Mouse (Mus musculus) thymus, adult 18-20 months (tissue): ENCODE results near the gene Slc35f3.
"Not testable (repeated sequence)": the region's sequence is repeated elsewhere in the genome, so short reads cannot be mapped to it uniquely, and the experiment has no call there.

ENCODE experiments used
- DNase-seq, 2 experiments: peaks; one replicate each; pipeline ENCODE4 v3.0.0; 2022; ENCODE audit warnings: mixed read lengths in 2 of 2

Slc35f3 gene

GRCm38 (mm10) chr8:126338864-126339263 lies 40.5 kb downstream of the Slc35f3 start:
- DNase-seq, result no peak

- no peak for DNase-seq
Observed at GRCm38 (mm10) chr8:126339357-126339756, 41.0 kb downstream of the Slc35f3 start.

DNA sequence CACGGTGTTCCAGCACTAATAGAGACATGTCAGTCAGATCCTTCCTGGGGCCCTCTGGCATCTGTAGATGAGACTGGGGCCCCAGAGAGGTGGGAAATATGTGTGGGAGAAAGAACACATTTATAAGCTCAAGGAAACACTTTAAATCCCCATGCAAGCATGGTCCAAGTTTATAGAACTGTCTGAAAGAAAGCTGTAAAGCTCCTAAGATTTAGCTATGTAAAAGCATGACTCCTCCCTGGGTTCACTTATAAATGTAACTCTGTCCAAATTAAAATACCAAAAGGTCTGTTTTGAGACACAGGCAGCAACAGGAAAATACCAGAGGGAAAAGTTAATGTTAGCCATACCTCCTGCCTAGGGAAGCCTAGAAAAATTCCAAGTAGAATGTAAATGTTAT lies 42.8 kb downstream of the Slc35f3 start:
- DNase-seq, result no peak

GRCm38 (mm10) chr8:126343427-126343826 lies 45.1 kb downstream of the Slc35f3 start:
- DNase-seq, result no peak

GRCm38 (mm10) chr8:126345100-126345499 lies 46.7 kb downstream of the Slc35f3 start:
- no peak for DNase-seq

DNA sequence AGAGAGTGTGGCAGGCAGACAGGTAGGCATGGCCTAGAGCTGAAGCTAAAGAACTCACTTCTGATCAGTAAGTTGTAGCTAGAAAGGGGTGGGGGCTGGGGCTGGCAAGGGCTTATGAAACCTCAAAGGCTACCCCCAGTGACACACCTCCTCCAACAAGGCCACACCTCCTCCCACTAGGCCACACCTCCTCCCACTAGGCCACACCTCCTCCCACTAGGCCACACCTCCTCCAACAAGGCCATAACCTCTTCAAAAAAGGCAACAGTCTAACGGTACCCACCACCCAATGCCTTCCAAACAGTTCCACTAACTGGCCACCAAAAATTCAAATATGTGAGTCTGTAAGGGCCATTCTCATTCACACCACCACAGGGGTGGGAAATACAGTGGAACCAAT lies 54.9 kb downstream of the Slc35f3 start:
- no peak for DNase-seq

GRCm38 (mm10) chr8:126357946-126358345 lies 59.6 kb downstream of the Slc35f3 start:
- DNase-seq, result no peak

GRCm38 (mm10) chr8:126359296-126359695 lies 60.9 kb downstream of the Slc35f3 start:
- no peak for DNase-seq

GRCm38 (mm10) chr8:126360106-126360505 lies 61.7 kb downstream of the Slc35f3 start:
- no peak for DNase-seq

- no peak for DNase-seq
Observed at GRCm38 (mm10) chr8:126360701-126361100, 62.3 kb downstream of the Slc35f3 start.

GRCm38 (mm10) chr8:126366251-126366650 lies 67.9 kb downstream of the Slc35f3 start:
- no peak for DNase-seq

DNA sequence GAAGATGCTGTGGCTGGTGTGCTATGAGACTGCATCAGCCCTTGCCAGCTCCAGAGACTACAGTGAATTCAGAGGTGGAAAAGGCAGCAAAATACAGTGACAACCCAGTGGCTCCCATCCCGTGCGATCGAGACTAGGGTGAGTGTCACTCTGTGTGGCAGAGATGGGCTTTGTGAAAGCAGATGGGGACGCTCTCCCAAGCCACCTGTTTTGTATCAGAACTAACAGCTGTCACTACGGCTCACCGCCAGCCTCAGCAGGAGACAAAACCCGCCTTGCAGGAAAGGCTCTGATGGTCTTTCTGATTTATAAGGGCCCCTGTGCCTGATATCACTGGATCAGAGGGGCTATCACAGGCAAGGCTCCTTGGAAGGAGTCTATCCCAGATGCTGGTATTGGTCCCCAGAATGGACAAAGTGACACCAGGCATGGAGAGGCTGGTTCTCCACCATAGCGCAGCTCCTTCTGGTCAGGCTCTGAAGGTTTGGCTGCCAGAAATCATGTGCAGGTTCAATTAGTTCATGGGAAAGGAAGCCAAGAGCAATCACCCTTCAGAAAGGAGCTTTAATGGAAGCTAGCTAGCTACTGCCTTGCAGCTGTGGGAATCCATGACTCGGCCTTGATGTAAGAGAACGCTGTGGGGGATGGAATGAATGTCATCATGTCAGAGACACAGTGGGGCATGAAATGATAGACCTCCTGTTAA lies 70.1 kb downstream of the Slc35f3 start:
- DNase-seq, result no peak

DNA sequence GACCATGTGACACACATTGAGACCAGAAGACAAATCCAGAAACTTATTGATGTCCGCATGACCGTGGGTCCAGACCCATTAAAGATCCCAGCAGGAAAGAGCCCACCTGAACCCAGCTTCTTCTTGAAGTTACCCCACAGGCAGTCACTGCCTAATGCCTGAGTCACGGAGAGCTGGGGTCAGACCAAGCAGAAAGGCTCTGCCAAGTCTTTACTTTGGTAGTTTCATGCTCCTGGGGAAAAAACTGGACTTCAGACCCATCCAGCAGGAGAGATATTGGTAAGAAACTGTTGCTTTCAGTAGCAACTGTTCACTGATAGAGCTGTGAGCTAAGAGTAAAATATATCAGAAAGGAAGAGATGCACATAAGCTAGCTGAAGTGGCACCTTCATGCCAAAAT lies 73.5 kb downstream of the Slc35f3 start:
- no peak for DNase-seq

DNA sequence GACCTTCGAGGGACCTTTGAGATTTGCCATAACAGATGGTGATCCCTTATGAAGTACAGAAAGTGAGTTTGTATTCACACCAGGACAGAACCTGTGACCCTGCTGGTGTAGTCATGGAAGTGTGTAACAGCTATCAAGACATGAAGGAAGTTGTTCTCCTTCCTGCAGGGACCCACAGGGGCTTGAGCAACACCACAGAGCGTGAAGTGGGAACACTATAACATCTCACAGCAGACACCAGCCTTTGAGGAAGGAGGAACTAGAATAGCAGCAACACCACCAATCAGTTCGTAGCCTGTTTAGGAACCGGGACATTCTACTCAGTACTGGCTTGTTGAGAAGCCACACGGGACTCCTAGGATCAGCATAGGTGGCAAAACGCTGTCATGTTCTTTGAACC lies 81.2 kb downstream of the Slc35f3 start:
- DNase-seq, result no peak

GRCm38 (mm10) chr8:126380141-126380540 lies 81.8 kb downstream of the Slc35f3 start:
- DNase-seq, result no peak

GRCm38 (mm10) chr8:126381299-126381698 lies 82.9 kb downstream of the Slc35f3 start:
- DNase-seq, result no peak

DNA sequence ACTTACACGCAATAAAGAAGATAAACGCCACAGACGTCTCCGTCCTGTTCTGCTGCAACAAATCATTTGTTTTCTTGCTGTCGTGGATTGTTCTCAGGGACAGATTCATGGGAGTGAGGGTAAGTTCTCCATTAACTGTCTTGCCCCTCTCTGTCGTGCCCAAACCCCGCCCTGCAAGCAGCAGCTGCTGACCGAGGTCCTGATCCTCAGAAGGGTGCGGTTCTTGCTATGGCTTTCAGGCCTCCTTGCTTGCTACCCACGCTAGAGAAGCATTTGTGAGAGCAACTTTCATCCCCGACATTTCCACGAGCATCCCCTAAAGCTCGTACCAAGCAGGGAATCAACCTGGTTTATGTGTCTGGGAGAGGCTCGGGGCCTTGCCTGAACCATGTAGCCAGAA lies 83.9 kb downstream of the Slc35f3 start:
- DNase-seq, result no peak

DNA sequence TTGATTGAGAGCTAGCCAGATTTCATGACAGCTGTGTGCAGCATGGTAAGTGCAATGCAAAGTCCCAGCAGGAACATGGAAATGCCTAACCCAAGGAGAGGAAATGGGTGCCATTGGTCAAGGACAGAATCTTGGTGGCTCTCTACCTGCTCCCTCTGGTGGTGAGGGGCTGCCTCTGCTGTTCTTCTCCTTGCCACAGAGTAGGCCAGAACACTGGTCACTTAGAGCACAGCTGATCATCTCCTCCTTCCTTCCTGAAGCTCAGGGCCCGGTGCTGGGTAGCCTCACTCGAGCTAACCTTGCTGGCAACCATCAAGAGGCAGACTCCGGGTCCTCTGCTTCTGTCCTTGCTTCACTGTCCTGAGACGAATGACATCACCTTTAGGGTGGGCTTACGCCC lies 84.4 kb downstream of the Slc35f3 start:
- DNase-seq, result no peak

- DNase-seq, result no peak
Observed at GRCm38 (mm10) chr8:126387566-126387965, 89.2 kb downstream of the Slc35f3 start.

- no peak for DNase-seq
Observed at GRCm38 (mm10) chr8:126391541-126391940, 93.2 kb downstream of the Slc35f3 start.

GRCm38 (mm10) chr8:126395386-126395785 lies 97.0 kb downstream of the Slc35f3 start:
- no peak for DNase-seq

DNA sequence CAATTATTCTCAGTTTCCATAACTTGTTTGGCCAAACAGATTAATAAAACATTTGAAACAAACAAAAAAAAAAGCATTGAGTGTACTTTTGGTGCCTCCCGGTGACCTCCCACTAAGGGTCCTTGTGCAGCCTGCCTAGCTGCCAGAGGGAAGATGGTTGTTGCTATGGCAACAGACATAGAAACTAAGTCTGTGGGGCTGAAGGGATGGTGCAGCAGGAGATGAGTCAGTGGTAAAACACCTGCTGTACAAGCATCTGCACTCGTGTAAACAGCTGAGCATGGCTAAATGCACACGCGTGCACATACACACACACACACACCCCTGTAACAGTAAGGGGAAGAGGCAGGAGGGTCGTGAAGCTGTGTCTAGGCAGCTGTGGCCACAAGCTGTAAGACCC lies 97.6 kb downstream of the Slc35f3 start:
- DNase-seq, result no peak

GRCm38 (mm10) chr8:126398349-126398748 lies 100.0 kb downstream of the Slc35f3 start:
- DNase-seq, result no peak

DNA sequence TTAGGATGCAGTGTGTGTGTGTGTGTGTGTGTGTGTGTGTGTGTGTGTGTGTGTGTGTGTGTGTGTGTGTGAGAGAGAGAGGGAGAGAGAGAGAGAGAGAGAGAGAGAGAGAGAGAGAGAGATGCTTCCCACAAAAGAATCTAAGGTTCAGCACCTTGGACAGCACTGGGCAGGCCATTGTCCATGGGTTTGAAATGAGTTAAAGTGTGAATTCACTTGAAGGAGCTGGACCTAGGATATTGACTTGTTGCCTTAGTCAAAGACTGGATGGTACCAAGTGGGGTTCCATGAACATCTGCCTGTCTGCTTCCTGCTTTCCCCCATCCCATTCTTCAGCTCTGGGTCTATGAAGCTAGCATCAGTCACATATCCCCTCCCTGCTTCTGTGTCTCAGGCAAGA lies 106.2 kb downstream of the Slc35f3 start:
- DNase-seq, result not testable (repeated sequence)

GRCm38 (mm10) chr8:126405030-126405429 lies 106.7 kb downstream of the Slc35f3 start:
- no peak for DNase-seq
